Mouse (Mus musculus) spleen, adult 2 months (tissue): ENCODE measurements around the gene Rasgef1b.

Experiments used
- CTCF ChIP-seq: fragments of 200-500 bp; IDR thresholded peaks from 2 replicates; pipeline ENCODE4 v1.5.1; 2011; ENCODE audit warnings: mild to moderate bottlenecking, inconsistent platforms; ENCODE audit not compliant: insufficient read depth, insufficient read length, insufficient replicate concordance; ENCODE audit errors: extremely low read depth
- POLR2A ChIP-seq: fragments of 200-500 bp; IDR thresholded peaks from 2 replicates; pipeline ENCODE4 v1.6.1; 2011; ENCODE audit warnings: low read depth, low read length, inconsistent platforms

DNA sequence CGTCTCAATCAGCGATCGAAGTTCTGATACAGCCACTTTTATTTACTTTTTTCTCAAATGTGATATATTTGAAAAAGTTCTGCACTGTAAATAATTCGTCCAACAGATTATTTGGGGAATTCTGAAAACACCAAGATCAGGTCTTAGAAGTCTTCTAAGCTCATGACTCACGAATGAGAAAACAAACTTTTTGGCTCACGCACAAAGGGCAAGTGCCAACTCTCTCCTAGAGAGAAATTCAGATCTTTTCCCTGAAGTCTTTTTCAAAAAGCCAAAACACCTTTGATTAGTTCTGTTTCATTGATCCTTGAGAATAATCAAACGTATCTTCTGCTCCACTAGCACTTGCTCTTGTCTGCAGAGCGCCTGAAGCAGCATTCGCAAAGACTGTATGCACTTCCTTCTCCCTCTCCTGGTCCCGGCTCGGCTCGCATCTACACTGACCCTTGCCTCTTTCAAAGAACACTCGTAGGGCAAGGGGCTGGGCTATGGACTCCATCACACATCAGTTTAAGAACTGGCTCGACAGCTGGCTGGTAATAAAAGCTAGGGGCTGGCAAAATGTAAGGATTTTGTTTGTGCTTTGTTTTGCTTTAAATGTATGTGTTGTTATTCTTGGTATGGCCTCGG is 504.9 kb downstream of the Rasgef1b start:
- TF ChIP-seq CTCF: no peak
- TF ChIP-seq POLR2A: no peak
